In the genomic region with DNA sequence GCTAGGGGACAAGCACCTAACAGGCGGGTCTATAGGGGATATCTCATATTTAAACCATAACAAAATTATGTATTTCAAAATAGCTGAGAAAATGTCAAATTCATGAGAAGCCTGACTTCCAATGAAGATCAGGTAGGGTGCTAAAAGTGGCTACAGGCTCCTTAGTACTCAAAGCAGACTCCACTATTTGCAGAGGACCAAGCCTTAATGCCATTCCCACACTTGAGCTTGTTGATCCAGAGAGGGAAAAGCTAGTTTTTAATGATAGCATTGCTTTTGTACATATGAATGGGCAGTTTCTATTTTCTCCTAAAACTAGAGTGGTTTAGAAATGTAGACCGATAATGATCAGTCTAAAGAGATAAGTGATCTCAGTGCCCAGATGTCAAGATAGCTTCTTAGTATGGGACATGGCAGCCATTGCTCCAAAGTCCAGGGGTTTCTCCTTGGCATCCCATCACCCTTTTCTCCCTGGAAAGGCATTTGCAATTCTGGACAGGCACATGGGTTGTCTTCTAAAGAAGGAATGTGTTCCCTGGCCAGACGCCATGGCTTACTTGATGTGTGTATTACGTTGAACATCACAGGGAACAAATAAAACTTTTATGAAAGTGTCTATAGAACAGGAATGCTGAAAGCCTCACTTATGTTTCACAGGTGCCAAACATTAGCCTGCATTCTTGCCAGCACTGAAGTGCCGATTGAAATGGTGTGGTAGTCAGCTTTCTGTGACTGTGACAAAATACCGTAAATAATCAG, we compare ENCODE assay signal across 14 mouse cellular contexts.
"Had no signal": no experiment of that assay in that cellular context is flagged by ENCODE, and none has a peak within 500 bp of the region (broad histone marks: within the 10 kb centered on the region; RNA-seq: fewer than 3 reads in every experiment).

No protein-coding gene starts in this region.

- H3K27me3 ChIP-seq: intestine, embryonic 15.5 days; liver, embryonic 13.5 days; megakaryocyte, embryonic 14.5 days; midbrain, embryonic 15.5 days; neural tube, embryonic 12.5 days; stomach, embryonic 15.5 days had no signal

- H3K9me3 ChIP-seq: intestine, embryonic 15.5 days; liver, embryonic 13.5 days; megakaryocyte, embryonic 14.5 days; midbrain, embryonic 15.5 days; neural tube, embryonic 12.5 days; stomach, embryonic 15.5 days had no signal

- H3K27ac ChIP-seq: intestine, embryonic 15.5 days; layer of hippocampus, adult 2 months; liver, embryonic 13.5 days; midbrain, embryonic 15.5 days; neural tube, embryonic 12.5 days; stomach, embryonic 15.5 days had no signal

- ATAC-seq: intestine, embryonic 15.5 days; liver, postnatal 0 days; midbrain, embryonic 15.5 days had no signal

- DNase-seq: kidney, adult 18-20 months; kidney, postnatal 10 days; liver; liver, embryonic 13.5 days; liver, postnatal 0 days; thymus, adult 2 months; thymus, postnatal 25 days had no signal

- H3K9ac ChIP-seq: intestine, embryonic 15.5 days; liver, embryonic 13.5 days; liver, postnatal 0 days; midbrain, embryonic 15.5 days; neural tube, embryonic 12.5 days; stomach, embryonic 15.5 days had no signal

- H3K36me3 ChIP-seq: intestine, embryonic 15.5 days; liver, embryonic 13.5 days; midbrain, embryonic 15.5 days; neural tube, embryonic 12.5 days; stomach, embryonic 15.5 days had no signal

- H3K4me1 ChIP-seq: intestine, embryonic 15.5 days; liver, embryonic 13.5 days; megakaryocyte, embryonic 14.5 days; midbrain, embryonic 15.5 days; neural tube, embryonic 12.5 days; stomach, embryonic 15.5 days had no signal

- H3K4me3 ChIP-seq: intestine, embryonic 15.5 days; layer of hippocampus, adult 2 months; liver, embryonic 13.5 days; megakaryocyte, embryonic 14.5 days; midbrain, embryonic 15.5 days; neural tube, embryonic 12.5 days; stomach, embryonic 15.5 days had no signal

- H3K4me2 ChIP-seq: intestine, embryonic 15.5 days; liver, embryonic 13.5 days; midbrain, embryonic 11.5 days; midbrain, embryonic 15.5 days; neural tube, embryonic 12.5 days; stomach, embryonic 15.5 days had no signal
